Mouse (Mus musculus) MEL-GATA-1-ER (cell line): ENCODE data around the gene Tbx3.

Source experiments
- DNase-seq: peaks from one replicate; pipeline ENCODE4 v3.0.0-alpha.2; 2012; ENCODE audit warnings: low read depth; ENCODE audit errors: extremely low read depth

Tbx3 gene

GRCm38 (mm10) chr5:119670566-119671108, at the start of gene Tbx3:
Gene Tbx3, plus strand, starts transcription at chr5:119670669.
- no peak for DNase-seq

GRCm38 (mm10) chr5:119622076-119622475, 48.4 kb upstream of the Tbx3 start:
- no peak for DNase-seq

GRCm38 (mm10) chr5:119624554-119624953, 45.9 kb upstream of the Tbx3 start:
- no peak for DNase-seq

- no peak for DNase-seq
These were observed 44.9 kb upstream of the Tbx3 start for GRCm38 (mm10) chr5:119625603-119626002.

- DNase-seq = no peak
These were observed 44.3 kb upstream of the Tbx3 start for GRCm38 (mm10) chr5:119626154-119626553.

GRCm38 (mm10) chr5:119626662-119627061, 43.8 kb upstream of the Tbx3 start:
- DNase-seq = no peak

GRCm38 (mm10) chr5:119628100-119628499, 42.4 kb upstream of the Tbx3 start:
- DNase-seq = no peak

GRCm38 (mm10) chr5:119628746-119629327, 41.6 kb upstream of the Tbx3 start:
- no peak for DNase-seq

GRCm38 (mm10) chr5:119633581-119633980, 36.9 kb upstream of the Tbx3 start:
- no peak for DNase-seq

- no peak for DNase-seq
These were observed 35.6 kb upstream of the Tbx3 start for GRCm38 (mm10) chr5:119634861-119635260.

- no peak for DNase-seq
These were observed 32.2 kb upstream of the Tbx3 start for GRCm38 (mm10) chr5:119638300-119638699.

- no peak for DNase-seq
These were observed 29.4 kb upstream of the Tbx3 start for GRCm38 (mm10) chr5:119641094-119641493.

- DNase-seq = no peak
These were observed 28.8 kb upstream of the Tbx3 start for GRCm38 (mm10) chr5:119641714-119642113.

- DNase-seq = no peak
These were observed 23.5 kb upstream of the Tbx3 start for GRCm38 (mm10) chr5:119646965-119647364.

GRCm38 (mm10) chr5:119651135-119651965, 19.1 kb upstream of the Tbx3 start:
- DNase-seq = no peak

- DNase-seq = no peak
These were observed 14.1 kb upstream of the Tbx3 start for GRCm38 (mm10) chr5:119656354-119656753.

- no peak for DNase-seq
These were observed 13.6 kb upstream of the Tbx3 start for GRCm38 (mm10) chr5:119656856-119657255.

GRCm38 (mm10) chr5:119657362-119657761, 13.1 kb upstream of the Tbx3 start:
- no peak for DNase-seq

- no peak for DNase-seq
These were observed 12.7 kb upstream of the Tbx3 start for GRCm38 (mm10) chr5:119657804-119658203.

GRCm38 (mm10) chr5:119658396-119658795, 12.1 kb upstream of the Tbx3 start:
- DNase-seq = no peak

GRCm38 (mm10) chr5:119659041-119659440, 11.4 kb upstream of the Tbx3 start:
- no peak for DNase-seq

- no peak for DNase-seq
These were observed 9.7 kb upstream of the Tbx3 start for GRCm38 (mm10) chr5:119660526-119661410.
